Mouse (Mus musculus): ENCODE data around the gene Psmc3.

Psmc3 gene

DNA sequence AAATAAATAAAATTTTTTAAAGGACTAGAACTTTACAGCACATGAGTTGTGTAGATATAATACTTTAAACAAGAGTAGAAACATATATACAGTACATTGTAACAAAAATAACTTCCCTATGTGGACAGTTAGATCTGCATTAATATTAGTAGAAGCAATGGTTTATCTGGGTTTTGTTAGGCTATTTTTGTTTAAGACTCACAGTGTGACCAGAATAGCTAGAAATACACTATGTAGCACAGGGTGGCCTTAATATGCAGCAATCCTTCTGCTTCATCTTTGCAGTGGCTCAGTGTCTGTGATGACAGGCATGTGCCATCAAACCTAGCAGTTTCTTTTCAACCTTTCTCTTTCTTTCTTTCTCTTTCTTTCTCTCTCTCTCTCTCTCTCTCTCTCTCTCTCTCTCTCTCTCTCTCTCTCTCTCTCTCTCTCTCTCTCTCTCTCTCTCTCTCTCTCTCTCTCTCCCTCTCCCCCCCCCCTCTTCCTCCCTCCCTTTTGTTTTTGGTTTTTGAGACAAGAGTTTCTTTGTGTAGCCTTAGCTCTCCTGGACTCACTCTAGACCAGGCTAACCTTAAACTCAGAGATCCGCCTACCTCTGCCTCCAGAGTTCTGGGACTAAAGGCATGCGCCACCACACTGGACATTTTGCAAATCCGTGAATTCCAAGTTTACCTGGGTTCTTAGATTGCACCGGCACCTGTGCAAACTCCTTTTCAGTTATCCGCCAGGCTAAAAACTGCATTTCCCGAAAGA is 452 bp upstream of the Psmc3 start:
- peak; percentile 31 for DNase-seq (ENCODE audit: low read depth, low spot score)

DNA sequence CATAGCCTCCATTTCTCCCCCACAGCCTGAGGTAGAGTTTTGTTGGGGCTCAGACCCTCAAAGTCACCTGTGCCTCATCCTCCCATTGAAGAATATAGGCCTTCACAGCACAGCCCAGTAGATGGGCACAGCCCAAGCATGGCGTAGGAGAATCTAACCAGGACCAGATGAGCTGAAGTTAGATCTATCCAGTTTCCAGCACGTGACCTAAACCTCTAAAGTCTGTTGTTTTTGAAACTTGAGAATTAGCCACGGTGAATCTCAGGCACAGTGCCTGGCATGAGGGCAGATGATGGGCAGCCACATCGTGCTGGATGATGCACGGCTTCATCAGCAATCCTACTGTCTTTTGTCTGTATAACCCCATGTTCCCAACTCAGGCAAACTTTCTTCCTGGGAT is 4.6 kb downstream of the Psmc3 start:
- DNase-seq (ENCODE audit: low read depth, low spot score): no peak

DNA sequence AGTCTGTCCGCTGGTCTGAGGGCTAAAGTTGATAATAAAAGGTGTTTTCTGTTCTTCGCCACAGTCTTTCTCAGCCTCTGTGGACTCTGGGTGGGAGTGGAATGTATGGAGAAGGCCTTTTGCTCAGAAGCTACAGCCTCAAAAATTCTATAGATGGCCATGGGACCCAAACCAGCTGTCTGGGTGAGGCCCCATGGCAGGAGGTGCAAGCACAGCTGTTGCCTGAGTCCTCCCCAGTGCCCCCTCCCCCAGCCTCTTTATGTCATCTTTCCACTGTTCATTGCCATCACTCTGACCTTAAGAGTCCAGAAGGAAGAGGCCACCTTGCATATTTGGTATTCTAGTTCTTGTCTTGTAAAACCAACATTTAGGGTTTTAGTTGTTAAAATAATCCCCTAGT is 5.6 kb downstream of the Psmc3 start:
- DNase-seq (ENCODE audit: low read depth, low spot score): no peak

DNA sequence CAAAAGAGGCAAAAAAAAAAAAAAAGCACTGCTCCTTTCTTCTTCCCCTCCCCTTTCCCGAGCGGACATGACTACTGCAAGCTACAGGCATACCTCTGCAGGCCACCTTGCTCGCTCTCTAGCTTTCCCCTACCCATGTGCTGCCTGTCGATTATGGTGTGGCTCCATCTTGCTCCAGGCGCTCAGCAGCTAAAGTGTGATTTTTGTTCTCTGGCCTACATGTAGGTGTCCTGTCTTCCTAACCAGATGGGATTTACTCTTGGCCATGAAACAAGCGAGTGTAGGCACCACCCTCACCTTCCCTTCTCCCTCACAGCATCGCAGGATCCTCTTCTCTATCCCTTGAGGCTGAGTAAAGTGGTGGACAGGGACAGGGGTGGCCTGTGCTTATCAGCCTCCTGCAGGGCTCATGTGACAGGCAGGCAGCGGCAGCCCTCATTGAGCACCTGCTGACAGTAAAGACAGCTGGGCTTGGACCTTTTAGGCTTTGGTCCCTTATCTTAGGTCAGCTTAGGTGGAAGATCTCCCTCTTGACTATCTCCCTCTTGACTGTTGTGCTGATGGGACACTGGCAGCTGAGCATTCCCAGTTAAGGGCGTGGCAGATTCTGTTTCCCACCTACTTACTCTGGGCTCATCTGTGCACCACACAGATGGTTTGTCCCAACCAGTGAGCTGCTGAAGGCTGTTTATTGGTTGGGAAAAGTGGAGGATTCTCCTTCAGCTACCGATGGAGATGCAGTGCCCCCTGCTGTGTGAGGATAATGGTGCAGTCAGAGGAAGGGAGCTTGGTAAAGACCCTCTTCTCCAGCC is 6.9 kb downstream of the Psmc3 start:
- no peak for DNase-seq (ENCODE audit: low read depth, low spot score)

DNA sequence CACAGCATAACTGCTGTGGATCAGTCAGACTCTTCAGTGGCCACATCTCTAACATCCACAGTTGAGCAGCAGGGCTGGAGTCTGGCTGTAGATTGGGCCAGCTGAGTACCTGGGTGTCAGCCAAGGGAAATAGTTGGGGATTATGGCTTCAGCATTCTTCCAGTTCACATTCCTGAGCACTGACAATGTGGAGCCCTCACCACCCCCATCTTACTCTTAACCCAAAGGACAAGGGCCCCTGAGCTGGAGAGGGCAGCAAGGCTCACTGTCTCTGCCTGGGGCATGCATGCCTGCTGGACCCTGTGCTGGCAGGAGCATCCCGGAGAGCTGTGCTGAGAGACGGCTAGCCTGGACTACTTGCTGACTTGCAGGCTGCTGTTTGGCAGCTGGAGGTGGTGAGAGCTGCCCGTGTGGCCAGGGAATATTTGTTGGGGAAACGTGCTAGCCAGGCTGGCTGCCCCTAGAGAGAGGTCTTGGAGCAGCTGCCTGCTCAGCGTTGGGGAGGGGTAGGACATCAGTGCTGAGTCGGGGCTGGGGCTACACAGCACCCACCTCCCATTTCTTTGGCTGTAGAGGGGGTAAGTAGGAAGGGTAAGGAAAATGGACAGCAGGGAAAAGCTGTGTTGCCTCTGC is 8.2 kb downstream of the Psmc3 start:
- no peak for DNase-seq (ENCODE audit: low read depth, low spot score)

DNA sequence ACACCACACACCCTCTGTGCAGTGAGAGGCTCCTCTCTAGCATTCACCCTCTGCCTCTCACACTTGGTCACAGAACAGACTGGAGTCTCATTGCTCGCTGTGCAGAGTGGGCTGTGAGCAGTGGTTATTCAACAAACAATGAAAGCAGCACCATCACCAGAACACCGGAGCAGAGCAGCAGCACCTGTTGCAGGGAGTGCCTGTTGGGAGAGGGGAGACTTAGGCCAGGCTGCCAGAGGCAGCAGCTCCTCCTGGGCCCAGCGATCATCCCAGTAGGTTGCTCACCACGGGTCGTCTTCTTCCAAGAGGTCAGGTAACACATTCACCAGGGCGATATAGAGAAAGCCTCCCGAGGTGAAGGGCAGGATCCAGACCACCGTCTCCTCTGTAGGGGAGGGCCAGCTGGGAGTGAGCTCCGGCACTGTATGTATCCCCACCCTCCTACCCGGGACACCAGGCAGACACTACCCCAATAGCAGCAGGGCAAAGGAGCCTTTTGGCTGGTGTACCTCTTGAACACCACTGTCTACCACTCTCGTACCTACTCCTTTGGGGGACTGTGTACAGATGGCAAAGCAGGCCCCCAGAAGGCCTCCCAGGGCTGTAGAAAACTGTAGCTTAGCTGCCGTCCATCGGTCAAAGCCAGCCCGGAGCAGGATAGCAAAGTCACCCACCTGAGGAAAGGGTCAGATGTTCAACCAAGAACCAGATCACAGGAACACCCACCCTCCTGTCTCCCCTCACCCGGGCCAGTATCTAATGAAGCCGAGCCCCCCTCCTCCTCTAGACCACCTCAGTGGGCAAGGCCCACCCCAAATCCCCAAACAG is 9.2 kb downstream of the Psmc3 start:
- no peak for DNase-seq (ENCODE audit: low read depth, low spot score)

DNA sequence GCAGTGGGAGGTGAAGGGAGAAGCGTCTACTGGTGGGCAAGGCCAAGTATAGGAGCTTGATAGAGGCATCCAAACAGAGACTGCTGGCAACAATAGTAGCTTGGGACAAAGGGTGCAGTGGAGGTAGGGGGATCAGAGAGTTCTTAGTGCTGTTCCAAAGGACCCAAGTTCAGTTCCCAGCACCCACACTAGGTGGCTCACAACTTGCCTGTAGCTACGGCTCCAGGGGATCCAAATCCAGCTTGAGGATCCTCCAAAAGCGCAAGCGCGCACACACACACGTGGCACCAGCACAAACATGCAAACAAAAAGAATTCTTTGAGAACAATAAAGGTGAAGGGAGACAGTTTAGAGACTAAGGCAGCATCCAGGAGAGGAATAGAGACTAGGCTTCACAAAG is 10.4 kb downstream of the Psmc3 start:
- no peak for DNase-seq (ENCODE audit: low read depth, low spot score)

DNA sequence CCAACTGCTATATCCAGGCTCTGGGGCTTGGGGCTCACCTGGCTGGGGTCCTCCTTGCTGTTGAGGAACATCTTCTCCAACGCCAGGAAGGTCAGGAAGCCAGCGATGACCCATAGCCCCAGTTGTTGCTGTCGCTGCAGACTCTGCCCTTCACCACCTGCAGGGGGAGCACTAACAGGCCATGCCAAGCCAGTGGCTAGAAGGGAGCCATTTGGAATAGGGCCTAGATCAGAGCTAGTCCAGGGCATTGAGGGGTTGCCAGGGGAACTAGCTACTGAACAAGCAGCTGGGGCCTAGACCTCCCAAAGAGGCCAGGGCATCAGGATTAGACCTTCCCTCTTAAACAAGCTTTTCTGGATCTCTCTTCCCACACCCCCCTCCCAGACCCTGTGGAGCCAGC is 11.7 kb downstream of the Psmc3 start:
- peak; percentile 40 for DNase-seq (ENCODE audit: low read depth, low spot score)

DNA sequence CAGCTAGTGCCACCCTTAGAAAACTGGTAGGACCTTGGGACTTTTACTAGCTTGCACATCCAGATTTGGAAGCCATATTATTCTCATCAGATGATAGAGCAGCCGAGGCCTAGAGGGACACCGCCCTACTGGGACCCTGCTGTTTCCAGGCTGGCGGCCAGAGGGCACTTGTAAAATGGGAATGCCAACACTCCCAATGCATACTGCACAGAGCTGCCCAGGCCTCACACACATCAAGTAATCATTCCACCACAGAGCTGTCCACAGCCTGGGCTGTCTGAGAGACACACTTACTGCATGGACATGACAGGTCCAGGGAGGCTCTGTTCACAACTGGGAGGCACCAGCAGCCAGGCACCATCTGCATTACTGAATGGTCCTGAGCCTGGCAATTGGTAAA is 12.6 kb downstream of the Psmc3 start:
- no peak for DNase-seq (ENCODE audit: low read depth, low spot score)

DNA sequence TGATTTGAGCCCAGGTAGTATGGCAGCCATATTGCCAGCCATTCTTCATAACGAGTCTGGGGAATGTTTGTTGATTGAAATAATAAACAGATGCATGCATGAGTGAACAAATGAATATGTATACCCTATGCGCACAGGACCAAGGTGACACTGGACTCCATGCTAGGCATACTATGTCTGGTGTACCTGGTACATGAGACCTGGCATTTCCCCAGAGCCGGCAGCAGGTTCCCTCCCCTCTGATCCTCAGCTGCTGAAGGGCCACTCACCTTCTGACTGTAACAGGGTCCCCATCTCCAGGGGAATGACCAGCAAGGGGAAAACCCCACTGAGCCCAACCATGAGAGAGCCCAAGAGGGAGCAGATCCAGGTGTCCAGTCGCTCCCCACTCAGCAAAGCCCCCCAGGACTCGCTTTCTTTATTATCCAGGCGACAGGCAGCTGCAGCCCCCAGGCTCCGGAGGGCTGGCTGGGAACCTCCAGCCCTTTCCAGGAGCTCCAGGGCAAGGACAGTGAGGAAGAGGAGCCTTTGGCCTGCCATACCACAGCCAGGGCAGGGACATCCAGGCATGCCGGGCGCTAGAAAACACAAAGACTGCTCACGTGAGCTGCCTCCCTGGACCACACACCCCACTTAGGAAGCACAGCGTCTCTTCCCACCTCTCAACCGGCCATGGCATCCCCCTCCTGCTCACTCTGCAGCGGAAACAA is 14.5 kb downstream of the Psmc3 start:
- no peak for DNase-seq (ENCODE audit: low read depth, low spot score)

DNA sequence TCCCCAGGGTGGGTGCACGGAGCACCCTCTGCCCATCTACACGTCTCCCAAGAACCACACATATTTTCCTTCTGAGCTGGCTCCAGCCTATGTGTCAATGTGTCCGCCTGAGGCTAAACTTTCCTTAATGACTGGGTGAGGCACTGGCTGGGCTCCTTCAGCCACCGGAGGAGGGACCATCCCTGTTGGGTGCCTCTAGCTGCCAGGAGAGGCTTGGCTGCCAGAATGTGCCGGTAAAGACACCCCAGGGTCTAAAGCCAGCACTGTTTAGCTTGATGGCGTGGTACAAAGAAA is 15.0 kb downstream of the Psmc3 start:
- DNase-seq (ENCODE audit: low read depth, low spot score): no peak

DNA sequence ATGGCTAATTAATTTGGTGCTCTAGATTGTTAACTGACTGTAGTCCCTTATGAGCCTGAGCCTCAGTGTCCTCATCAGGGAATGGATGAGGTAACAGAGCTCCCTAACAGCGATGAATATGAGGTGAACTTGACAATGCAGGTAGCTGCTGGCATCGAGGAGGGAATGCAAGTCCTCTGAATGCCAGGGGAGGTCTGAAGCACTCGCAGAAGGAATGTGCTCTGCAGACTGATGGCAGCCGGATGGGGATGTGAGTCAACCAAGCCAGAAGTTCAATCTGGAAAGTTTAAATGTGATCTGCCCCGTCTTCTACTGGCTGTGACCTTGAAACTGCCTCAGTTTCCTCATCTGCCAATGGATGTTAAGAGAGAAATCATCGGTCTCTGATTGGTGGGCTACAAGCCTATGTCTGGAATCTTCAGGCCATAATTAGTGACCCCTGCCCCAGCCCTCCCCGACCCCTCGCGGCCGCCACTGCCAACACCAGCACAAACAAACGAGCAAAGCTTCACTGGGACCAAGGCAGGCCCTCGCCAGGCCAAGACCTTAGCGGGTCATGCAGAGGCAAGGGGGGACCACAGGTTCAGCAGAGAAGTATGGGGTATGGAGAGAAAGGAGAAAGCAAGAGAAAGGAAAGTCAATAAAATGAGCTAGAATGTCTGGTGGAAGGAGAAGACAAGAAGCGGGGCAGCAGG is 15.6 kb downstream of the Psmc3 start:
- no peak for DNase-seq (ENCODE audit: low read depth, low spot score)

DNA sequence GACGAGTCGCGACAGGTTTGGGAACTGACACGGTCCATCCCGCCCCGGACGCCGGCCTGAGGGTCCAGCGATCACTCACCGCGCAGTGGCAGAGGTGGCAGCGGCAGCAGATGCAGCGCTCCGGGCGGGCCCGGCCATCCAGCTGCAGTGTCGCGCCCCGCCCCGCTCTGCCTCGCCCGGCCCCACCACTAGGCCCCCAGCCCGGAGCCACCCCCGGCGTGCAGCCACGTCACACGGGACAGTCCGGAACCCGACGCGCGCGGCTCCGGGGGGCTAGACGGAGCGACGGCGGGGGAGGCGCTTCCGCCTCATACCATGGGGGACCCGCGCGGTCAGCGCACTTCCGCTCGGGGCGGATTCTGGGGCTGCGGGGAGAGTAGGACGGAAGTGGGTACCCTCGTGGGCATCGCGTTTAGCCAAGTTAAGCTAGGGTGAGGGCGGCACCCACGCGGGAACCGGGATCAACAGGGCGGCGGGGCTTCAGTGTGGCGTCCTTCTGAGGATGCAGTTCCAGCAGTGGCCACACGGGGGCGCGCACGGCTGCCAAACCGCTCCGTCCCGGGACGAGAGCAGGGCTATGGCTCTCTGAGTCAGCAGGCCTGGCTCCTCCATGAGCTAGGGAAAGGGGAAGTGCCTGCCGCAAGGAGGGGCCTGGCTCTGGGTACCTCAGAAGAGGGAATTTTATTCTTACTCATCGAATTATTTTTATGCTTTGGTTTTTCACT is 16.4 kb downstream of the Psmc3 start, which contains the start of gene Slc39a13:
Gene Slc39a13, minus strand, starts transcription at position 342 of the 725 bp plus-strand sequence.
- DNase-seq (ENCODE audit: low read depth, low spot score): peak; percentile 95

DNA sequence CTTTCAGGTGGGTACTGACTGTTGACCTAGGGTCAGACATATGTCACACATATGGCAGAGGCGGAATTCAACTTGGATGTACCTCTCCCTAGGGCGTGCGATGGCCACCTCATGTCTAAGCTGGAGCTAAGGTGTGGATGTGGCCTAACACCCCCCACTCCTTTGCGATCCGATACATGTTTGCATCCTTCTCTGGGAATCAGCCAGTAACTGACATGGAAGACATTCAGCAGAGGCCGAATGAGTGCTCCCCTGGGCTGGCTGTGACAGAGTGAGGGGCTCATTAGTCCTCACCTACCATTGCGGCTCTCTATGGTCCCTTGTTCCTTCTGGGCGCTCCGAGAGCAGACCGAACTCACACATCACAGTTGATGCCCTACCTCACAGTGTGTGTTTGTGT is 17.2 kb downstream of the Psmc3 start:
- DNase-seq (ENCODE audit: low read depth, low spot score): no peak

DNA sequence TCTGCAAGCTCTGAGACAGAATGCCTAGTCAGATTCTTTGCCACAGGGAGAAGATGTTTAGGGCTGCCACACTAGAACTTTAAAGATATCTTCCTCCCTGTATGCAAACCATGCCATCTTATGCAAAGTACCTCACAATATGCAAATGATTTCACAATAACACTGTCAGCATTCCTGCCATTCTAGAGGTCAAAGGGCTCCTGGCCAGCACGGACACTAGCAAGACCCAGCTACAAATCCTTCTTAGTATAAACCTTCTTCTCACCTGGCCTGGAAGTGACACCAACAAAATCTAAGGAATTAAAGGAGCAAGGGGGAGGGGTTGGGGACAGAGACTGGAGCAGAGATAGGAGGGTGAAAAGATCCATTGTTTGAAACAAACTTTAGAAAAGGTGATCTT is 18.3 kb downstream of the Psmc3 start:
- no peak for DNase-seq (ENCODE audit: low read depth, low spot score)

DNA sequence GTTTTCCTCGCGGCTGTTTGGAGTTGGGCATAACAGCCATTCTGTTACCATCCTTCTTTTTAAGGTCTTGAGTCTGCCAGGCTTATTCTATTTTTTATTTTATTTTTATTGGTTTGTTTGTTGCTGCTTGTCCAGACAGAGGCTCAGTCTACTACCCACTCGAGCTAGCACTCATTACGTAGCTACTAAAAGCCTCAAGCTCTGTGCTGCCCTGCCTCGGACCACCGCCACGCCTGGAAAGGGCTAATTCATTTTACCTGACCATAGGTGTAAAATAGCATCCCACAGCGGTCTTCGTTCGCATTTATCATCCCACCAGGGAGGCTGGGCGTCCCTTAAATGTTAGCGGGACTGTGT is 24.1 kb downstream of the Psmc3 start:
- DNase-seq (ENCODE audit: low read depth, low spot score): no peak

DNA sequence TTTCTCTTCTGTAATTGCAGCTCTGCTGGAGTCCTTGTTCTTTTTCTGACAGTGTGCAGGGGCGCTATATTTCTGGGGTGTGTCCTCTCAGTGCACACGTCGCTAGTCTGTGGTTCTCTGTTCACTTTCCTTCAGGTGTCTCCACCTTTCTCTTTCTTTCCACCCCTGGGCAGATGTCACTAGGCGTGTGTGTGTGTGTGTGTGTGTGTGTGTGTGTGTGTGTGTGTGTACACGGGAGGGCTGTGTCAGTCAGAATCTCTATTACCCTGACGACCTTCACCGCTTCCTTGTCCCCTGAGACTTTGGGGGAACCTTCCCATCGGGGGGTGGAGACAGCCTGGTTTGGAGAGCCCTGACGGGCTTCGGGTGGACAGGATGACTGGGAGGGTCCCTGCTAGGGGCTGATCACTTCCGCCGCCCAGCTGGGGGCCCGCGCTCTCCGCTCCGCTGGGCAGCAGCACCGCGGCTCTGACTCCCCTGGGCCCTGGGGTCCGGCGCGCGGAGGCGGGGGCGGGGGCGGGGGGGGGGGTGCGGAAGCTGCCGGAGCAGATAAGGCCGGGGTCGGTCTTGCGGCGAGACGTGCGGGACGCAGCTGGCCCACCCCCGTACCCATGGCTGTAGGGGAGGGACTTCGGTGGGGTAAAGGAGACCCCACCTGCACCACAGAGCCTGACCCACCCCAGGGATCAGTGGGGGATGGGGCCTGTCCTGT is 24.7 kb downstream of the Psmc3 start:
- DNase-seq (ENCODE audit: low read depth, low spot score): peak; percentile 62

DNA sequence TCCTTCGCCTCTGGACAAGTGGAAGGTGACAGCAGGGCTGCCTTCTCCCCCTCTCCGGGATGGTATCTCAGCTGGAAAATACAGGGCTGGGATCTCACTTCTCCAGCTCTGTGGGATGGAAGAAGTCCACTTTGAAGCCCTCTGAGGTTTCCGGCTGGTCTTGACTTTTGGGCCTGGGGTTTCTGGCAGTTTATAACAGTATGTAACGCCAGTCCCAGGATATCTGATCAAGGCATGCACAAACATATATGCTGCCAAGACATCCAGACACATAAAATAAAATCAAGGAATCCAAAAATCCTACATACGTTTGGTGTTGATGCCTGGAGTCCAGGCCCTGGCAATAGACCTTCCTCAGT is 25.2 kb downstream of the Psmc3 start:
- DNase-seq (ENCODE audit: low read depth, low spot score): no peak

DNA sequence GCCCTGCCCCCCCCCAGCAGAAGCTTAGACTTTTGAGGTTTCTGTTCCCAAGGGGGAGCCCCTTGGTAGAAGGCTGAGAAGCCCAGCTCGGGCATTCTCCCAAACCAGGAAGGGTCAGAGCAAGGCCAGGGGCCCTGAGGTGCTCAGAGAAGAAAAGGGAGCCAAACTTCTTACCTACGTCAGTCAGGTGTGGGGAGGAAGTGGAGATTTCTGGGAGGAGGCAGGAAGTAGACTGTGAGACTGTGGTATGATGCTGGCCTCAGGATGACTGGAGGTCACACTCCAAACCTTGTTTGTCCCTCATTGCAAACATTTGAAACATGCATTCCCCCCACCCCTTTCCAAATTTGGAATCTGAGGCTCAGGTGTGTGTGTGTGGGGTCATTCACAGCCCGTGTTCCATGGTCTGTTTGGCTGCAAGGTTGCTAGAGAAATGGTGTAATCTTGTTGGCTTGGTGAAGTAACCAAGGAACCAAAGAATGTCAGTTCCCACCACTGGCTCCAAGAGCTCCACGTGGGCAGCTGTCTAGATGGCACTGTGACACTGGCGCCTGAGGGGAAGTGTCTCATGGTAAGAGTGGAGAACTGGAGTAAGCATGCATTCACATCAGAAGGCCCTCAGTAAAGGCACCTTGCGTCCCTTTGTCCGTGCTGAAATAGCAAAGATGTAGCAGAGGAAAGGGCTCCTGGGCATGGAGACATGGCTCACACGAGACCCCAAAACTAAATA is 27.1 kb downstream of the Psmc3 start:
- DNase-seq (ENCODE audit: low read depth, low spot score): peak; percentile 63

Data from CD4-positive helper T cell, adult 2 months (primary cell).